Mouse (Mus musculus): ENCODE results near the gene Gm30083. TPM values are rescaled to one million over a fixed set of nuclear protein-coding genes. Genes with fewer than 3 reads are reported as not detected.

Gene Gm30083
- polyA plus RNA-seq, 1 experiment from 2014 or later, result not detected

DNA sequence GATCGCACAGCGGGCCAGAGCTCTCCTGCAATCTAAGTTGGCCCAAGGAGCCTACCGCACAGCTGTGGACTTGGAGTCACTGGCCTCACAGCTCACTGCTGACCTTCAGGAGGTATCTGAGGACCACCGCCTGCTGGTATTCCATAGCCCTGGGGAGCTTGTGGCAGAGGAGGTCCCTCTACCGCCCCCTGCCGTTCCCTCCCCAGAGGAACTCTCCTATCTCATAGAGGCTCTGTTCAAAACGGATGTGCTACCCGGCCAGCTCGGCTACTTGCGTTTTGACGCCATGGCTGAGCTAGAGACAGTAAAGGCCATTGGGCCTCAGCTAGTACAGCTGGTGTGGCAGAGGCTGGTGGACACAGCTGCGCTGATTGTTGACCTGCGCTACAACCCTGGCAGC is 58.9 kb downstream of the Gm30083 start:
- no peaks in the 10 kb centered on the region for H3K4me1 ChIP-seq (replicated peaks)
- WGBS, result 82% methylated on average over 13 of the region's 13 CpGs
- no peak overlapping the region for H3K4me3 ChIP-seq
- no peak for ATAC-seq (ENCODE audit: low read depth)
- no peak overlapping the region for H3K9ac ChIP-seq
- no peak overlapping the region for H3K4me2 ChIP-seq
- H3K9me3 ChIP-seq, result no peaks in the 10 kb centered on the region
- H3K36me3 ChIP-seq, result no peaks in the 10 kb centered on the region
- no peaks in the 10 kb centered on the region for H3K27me3 ChIP-seq
- H3K27ac ChIP-seq (replicated peaks), result no peak overlapping the region

DNA sequence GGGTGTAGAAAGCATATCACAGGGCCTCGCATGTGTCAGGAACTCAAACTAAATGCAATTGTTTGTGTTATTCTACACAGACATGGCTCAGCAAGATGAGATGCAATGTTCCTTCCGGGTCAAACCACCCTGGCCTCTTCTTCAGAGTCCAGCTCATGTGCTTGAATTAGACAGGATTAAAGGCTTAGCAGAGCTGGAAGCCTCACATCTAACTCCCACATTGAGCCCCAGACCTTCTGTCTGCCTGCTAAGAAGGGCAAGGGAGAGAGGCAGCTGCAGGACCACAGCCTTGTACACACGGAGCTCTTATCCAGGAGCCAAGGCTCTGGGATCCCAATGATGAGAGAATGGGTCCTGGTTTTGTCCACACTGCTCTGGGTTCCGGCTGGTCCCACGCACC is 61.2 kb downstream of the Gm30083 start, which contains the start of gene Rbp3:
Gene Rbp3 (plus strand): TSS at position 243 of the 400 bp plus-strand sequence.
- H3K4me1 ChIP-seq (replicated peaks), result no peaks in the 10 kb centered on the region
- no peak within 1 kb of the TSS for H3K4me3 ChIP-seq
- 93% methylated on average over 5 of the region's 5 CpGs for WGBS
- ATAC-seq (ENCODE audit: low read depth), result no peak
- no peaks in the 10 kb centered on the region for H3K27me3 ChIP-seq
- H3K9me3 ChIP-seq, result no peaks in the 10 kb centered on the region
- H3K27ac ChIP-seq (replicated peaks), result no peak within 1 kb of the TSS
- H3K4me2 ChIP-seq, result no peak within 1 kb of the TSS
- no peaks in the 10 kb centered on the region for H3K36me3 ChIP-seq
- no peak within 1 kb of the TSS for H3K9ac ChIP-seq

DNA sequence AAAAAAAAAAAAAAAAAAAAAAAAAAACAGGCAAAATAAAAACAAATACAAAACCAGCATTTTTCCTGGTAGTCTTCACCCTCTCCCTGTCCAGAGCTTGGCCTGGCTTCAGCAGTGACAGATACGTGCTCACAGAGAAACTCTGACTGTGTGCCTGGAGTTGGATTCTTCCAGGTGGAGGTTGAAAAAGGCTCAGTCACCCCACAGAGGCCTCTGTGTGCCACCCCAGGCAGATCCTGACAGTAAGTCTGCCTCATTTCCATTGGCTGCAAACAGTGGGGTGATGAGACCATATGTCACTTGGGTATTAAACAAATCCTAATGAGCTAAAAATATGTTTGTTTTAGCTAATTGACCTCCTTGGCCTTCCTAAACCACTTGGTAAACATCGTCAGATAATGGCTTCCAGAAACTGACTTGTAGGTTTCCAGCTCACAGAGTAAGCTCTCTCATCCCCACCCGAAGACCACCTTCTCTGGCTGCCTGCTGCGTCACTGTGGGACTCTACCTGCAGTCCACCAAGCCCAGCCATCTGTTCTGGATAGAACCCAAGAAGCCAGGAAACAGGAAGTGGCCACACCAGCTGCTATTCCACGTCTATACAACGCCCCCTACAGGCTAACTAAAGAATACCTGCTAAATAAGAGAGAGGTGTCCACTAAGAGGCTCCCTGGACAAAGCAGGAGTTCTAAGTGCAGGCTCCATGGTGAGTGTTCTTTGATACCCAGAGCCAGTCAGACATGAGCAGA is 62.6 kb downstream of the Gm30083 start:
- Histone ChIP-seq H3K4me2 (no peak overlapping the region), H3K4me3 (no peak overlapping the region), H3K9me3 (no peaks in the 10 kb centered on the region), H3K4me1 (replicated peaks) (no peaks in the 10 kb centered on the region), H3K27me3 (no peaks in the 10 kb centered on the region), H3K36me3 (no peaks in the 10 kb centered on the region), H3K9ac (no peak overlapping the region), H3K27ac (replicated peaks) (no peak overlapping the region)
- WGBS, result 68% methylated on average over 6 of the region's 6 CpGs
- ATAC-seq (ENCODE audit: low read depth), result no peak

DNA sequence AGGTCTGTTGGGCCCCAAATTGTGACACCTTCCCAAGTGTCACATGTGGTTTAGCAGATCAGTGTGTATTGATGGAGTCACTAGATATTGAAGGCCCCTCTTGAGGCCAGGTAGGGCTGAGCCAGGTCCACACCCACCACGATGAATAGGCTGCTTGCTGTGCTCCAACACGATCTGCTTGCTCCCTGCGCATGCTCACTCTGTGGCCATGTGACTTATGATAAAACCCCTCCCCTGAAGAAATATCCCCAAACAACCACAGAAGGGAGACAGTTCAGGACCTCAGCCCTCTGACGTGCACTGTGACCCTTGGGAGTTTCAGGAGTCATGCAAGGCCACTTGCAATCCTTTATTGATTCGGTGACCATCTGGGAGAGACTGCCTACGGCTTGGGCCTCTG is 68.9 kb downstream of the Gm30083 start:
- Histone ChIP-seq H3K4me1 (replicated peaks) (no peaks in the 10 kb centered on the region), H3K27ac (replicated peaks) (no peak overlapping the region), H3K4me3 (no peak overlapping the region), H3K27me3 (no peaks in the 10 kb centered on the region), H3K36me3 (no peaks in the 10 kb centered on the region), H3K9me3 (no peaks in the 10 kb centered on the region), H3K4me2 (no peak overlapping the region), H3K9ac (no peak overlapping the region)
- WGBS, result 87% methylated on average over 6 of the region's 6 CpGs
- no peak for ATAC-seq (ENCODE audit: low read depth)

DNA sequence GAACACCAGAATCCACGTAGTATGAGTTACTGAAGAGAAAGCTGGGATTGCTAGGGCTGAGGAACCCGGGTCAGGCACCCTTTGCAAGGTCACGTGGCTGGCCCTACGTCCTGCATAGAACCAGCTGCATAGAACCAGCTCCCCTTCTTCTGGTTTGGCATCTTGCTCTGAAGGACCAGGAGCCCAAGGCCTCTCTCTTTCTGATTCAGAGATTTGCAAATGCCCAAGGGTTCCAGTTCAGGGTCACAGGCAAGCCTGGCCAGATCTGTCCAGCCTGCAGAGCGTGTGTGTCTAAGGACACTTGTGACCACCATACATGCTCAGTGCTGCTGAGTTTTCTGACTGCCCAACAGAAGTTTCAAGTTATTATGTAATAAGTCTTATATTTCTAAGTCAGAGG is 72.8 kb downstream of the Gm30083 start:
- Histone ChIP-seq H3K4me3 (no peak overlapping the region), H3K4me1 (replicated peaks) (peaks cover 3% of the 10 kb centered on the region), H3K36me3 (no peaks in the 10 kb centered on the region), H3K27me3 (no peaks in the 10 kb centered on the region), H3K27ac (replicated peaks) (no peak overlapping the region), H3K9me3 (no peaks in the 10 kb centered on the region), H3K4me2 (no peak overlapping the region), H3K9ac (no peak overlapping the region)
- 86% methylated on average over 5 of the region's 5 CpGs for WGBS
- ATAC-seq (ENCODE audit: low read depth), result no peak

DNA sequence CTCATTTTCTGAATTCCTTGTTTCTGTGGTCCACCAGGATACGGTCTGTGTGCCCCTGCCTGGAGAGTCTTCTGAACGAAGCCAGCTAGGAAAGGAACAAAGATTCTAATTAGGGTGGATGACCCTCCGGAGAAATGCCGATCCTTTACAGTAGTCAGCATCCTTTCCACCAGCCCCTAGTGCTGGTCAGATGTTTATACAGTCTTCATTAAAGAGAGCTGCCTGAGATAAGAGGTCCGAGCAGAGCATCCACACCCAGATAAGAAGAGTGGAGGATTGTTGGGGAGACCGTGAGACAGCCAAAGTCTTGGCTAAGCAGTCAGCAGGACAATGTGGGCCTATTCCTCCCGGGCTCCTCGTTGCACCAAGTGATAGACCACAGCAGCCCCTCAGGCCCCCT is 74.2 kb downstream of the Gm30083 start, which contains the start of gene Gdf2:
Gene Gdf2 (plus strand): TSS at position 301 of the 400 bp plus-strand sequence.
- Histone ChIP-seq H3K9ac (no peak within 1 kb of the TSS), H3K9me3 (no peaks in the 10 kb centered on the region), H3K27me3 (0 out of 2 replicates have a peak, but pooled peaks cover 1% of the 10 kb centered on the region), H3K36me3 (no peaks in the 10 kb centered on the region), H3K4me3 (no peak within 1 kb of the TSS), H3K4me1 (replicated peaks) (peaks cover 3% of the 10 kb centered on the region), H3K27ac (replicated peaks) (no peak within 1 kb of the TSS), H3K4me2 (no peak within 1 kb of the TSS)
- WGBS, result 79% methylated on average over 8 of the region's 8 CpGs
- ATAC-seq (ENCODE audit: low read depth), result no peak

DNA sequence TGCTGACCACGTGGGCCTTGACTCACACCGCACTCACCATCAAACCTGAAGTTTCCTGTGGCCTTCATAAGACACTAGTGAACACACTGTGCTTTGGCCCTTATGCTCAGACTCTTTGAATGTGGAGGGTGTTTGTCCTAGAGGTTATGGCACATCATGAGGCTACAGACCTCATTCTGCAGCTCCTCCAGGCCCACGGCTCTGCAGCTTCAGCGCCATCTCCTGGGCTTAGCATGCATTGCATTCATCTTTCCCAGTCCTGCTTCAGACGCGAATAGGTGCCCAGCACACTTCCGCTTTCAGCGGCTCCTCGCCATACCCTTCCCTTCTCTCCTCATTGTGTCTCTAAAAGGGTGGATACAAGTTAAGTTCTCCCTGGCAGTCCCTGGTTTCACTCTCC is 75.9 kb downstream of the Gm30083 start:
- Histone ChIP-seq H3K36me3 (no peaks in the 10 kb centered on the region), H3K9ac (peak overlapping the region; percentile 54), H3K4me3 (no peak overlapping the region), H3K27ac (replicated peaks) (no peak overlapping the region), H3K4me2 (peak overlapping the region; percentile 42), H3K4me1 (replicated peaks) (peaks cover 3% of the 10 kb centered on the region), H3K9me3 (no peaks in the 10 kb centered on the region), H3K27me3 (0 out of 2 replicates have a peak, but pooled peaks cover 5% of the 10 kb centered on the region)
- 24% methylated on average over 9 of the region's 9 CpGs for WGBS
- ATAC-seq (ENCODE audit: low read depth), result peak; percentile 65

Other genes starting within 250 kb of the Gm30083 start
- 9.2 and 9.8 TPM in 2 replicates for gene Gdf10, start 91.6 kb downstream of the Gm30083 start, polyA plus RNA-seq (2015; fragmentation: Nextera tagmentation; extraction: Ambion mirVana)
- gene Gdf2, start 74.1 kb downstream of the Gm30083 start, polyA plus RNA-seq (2015; fragmentation: Nextera tagmentation; extraction: Ambion mirVana), result not detected in 2 replicates
- not detected in 2 replicates for gene Rbp3, start 61.2 kb downstream of the Gm30083 start, polyA plus RNA-seq (2015; fragmentation: Nextera tagmentation; extraction: Ambion mirVana)
- gene Zfp488, start 36.4 kb downstream of the Gm30083 start, polyA plus RNA-seq (2015; fragmentation: Nextera tagmentation; extraction: Ambion mirVana), result 0.18 and 0.33 TPM in 2 replicates
- not detected in 2 replicates for gene Gm5460, start 1.6 kb upstream of the Gm30083 start, polyA plus RNA-seq (2015; fragmentation: Nextera tagmentation; extraction: Ambion mirVana)
- not detected in 2 replicates for gene Antxrl, start 37.5 kb upstream of the Gm30083 start, polyA plus RNA-seq (2015; fragmentation: Nextera tagmentation; extraction: Ambion mirVana)
- gene Anxa8, start 70.8 kb upstream of the Gm30083 start, polyA plus RNA-seq (2015; fragmentation: Nextera tagmentation; extraction: Ambion mirVana), result not detected in 2 replicates
- gene A630023A22Rik, start 87.6 kb upstream of the Gm30083 start, polyA plus RNA-seq (2015; fragmentation: Nextera tagmentation; extraction: Ambion mirVana), result not detected in 2 replicates
- 0.11 TPM in 1 of 2 replicates, not detected in the other for gene Npy4r, start 137.3 kb upstream of the Gm30083 start, polyA plus RNA-seq (2015; fragmentation: Nextera tagmentation; extraction: Ambion mirVana)
- 3.1 and 3.5 TPM in 2 replicates for gene Gprin2, start 186.5 kb upstream of the Gm30083 start, polyA plus RNA-seq (2015; fragmentation: Nextera tagmentation; extraction: Ambion mirVana)
- 0.41 and 0.54 TPM in 2 replicates for gene Syt15, start 204.4 kb upstream of the Gm30083 start, polyA plus RNA-seq (2015; fragmentation: Nextera tagmentation; extraction: Ambion mirVana)

All from neural tube, embryonic 13.5 days (tissue).